Mouse (Mus musculus) frontal cortex, adult (tissue): ENCODE data around the gene Srsf12.

Experiments used
- ATAC-seq: cut with Nextera tagmentation; 2 replicates; pipeline ENCODE4 v1.9.2; 2017; ENCODE audit warnings: mild to moderate bottlenecking, moderate library complexity, mixed read lengths; ENCODE audit not compliant: low TSS enrichment

The Srsf12 gene

DNA sequence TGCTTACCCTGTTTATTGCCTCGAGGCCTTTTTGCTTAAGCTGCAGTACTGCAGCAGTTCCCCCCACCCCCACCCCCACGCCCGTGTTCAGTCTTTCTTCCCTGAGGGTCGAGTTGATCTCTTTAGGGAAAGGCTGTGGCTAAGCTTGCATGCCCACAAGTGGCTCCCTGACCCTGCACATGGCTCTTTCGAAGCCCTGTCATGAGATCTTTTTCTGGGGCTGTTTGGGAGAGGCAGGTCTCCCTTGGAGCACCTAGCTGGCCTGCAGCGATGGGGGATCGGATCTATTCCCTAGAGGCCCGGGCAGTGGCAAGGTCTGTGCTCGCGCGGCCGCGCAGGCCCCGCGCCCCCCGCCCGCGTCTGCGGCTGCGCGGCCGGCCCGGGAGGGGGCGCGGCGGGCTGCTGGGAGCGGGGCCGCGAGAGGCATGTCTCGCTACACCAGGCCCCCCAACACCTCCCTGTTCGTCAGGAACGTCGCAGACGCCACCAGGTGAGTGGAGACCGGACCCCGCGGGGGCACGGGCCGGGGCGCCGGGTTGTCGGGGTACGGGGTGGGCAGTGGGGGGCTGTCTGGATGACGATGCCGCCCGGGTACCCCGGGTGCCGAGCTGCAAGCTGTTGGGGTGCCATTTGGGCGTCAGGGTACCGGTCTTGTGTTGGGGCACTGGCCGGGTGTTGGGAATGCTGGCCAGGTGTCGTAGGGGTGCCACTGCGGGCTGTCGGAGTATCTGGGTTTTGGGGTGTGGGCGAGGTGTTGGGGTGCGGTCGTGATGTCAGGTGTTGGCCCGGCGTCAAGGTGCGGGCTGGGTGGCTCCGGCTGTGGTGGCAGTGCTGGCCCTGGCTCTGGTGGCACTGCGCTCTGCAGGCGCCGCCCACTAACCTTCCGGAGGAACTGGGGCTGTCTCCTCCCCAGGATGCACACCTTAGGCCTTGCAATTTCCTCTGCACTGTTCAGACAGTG is at the start of gene Srsf12:
TSS of gene Srsf12 (plus strand) at position 111 of the 961 bp plus-strand sequence.
- ATAC-seq: peak; percentile 93

DNA sequence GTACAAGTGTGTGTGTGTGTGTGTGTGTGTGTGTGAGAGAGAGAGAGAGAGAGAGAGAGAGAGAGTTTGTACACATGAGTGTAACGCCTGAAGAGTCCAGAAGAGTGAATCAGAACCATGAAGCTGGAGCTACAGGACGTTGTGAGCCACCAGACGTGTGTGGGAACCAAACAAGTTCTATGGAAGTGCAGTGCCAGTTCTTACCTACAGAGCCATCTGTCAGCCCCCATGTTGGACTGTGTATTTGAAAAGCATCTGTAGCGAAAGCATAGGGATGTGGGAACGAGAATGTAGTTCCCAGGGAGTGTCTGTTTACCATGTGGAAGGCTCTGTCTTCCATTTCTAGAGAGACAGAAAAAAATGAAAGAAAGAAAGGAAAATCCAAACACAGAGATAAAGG is 25.3 kb upstream of the Srsf12 start:
- peak; percentile 89 for ATAC-seq

DNA sequence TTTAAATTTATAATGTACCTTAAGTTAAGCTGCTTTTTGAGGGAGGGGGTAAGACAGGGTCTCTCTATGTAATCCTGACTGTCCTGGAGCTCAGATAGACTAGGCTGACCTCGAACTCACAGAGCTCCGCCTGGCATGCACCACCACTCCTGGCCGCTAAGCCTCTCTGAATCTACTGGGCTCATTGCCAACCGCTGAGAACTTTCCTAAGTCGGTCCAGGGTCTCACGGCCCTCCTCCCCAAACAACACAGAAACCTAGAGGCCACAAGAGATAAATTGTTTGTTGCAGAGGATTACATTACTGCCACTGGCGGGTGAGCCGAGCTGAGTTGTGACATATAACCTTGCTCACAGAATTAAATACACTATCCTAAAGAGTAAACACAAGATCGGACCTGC is 20.6 kb upstream of the Srsf12 start:
- no peak for ATAC-seq

DNA sequence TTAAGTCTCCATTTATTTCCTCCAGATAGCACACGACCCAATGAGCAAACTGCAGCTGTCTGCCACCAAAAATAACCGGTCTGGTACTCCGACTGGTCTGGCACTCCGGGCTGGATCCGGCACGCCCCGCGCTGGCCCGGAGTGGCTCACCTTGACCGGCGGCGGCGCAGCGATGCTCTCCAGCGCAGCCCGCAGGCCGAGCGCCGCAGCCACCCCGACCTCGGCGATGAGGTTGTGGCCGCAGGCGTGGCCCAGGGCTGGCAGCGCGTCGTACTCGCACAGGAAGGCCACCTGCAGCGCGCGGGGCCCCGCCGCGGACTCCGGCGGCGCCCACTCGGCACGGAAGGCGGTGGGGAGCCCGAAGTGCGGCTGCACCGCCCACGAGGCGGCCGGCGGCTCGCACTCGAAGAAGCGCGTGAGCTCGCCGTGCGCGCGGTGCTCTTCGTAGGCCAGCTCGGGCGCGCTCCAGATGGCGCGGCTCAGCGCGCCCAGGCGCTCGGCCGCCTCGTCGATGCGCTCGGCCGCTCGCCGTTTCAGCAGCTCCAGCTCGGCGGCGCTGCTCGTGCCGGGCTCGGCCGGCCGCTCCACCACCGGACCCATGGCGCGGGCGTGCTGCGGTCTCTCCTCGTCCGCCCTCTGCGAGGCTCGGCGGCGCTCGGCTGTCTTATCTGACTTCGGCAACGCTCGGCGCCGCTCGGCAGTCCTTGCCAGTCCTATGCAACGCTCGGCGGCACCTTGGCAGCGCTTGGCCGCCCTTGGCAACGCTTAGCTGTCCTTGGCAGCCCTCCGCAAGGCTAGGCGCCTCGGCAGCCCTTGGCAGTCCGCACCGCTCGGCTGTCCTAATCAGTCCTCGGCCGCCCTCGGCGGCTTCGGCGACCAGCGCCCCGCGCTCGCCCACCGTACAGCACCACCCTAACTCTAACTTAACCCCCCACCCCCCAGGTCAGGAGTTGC is 19.7 kb upstream of the Srsf12 start:
- peak; percentile 92 for ATAC-seq

DNA sequence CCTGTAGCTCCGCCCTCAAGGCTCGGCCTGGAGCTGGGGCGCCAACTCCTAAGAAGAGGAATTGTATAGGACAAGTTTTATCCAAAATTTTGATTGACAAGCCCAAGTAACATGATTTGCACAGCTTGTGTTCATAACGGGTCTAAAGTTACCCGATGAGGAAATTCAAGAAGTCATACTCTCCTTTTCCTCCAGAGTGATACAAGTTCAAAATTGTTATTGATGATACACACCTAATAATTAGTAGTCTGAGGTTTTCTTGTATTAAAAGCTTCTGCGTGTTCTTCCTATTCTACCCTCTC is 19.1 kb upstream of the Srsf12 start, which contains the start of gene Pm20d2:
TSS of gene Pm20d2 (minus strand) at position 3 of the 302 bp plus-strand sequence.
- ATAC-seq: no peak

DNA sequence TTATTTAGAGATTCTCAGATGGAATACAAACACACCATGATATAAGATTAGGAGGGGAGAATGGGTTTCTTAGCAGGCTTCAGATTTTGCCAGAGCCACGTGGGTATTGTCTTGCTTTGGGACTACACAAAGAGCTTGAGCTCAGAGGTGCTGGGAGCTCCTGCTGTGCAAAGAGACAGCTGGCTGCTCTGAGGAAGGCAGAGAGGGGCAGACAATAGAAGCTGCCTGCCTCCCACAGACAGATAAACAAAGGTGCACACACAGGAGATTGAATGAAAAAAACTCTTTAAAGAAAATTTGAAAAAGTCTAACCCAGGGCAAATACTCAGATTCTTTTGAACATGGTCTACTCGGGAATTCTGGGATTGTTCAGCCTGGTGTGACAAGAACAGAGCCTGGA is 10.7 kb upstream of the Srsf12 start:
- no peak for ATAC-seq

DNA sequence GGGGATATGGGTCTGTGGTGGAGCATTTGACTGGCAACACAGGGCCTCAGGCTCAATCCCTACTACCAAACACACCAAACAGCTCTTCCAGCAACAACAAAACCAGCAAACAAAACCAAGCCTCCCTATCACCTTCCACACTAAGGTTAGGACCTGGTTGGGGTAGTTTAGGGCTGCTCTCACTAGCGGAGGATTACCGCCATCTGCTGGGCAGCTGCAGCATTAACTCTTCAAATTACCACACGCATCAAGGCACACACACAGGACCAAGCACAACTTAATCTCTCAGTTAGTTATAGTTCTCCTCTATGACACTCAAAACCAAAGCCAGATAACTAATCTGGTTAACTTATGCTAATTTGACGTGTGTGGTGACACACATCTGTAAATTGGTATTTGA is 4.1 kb upstream of the Srsf12 start:
- peak; percentile 67 for ATAC-seq

DNA sequence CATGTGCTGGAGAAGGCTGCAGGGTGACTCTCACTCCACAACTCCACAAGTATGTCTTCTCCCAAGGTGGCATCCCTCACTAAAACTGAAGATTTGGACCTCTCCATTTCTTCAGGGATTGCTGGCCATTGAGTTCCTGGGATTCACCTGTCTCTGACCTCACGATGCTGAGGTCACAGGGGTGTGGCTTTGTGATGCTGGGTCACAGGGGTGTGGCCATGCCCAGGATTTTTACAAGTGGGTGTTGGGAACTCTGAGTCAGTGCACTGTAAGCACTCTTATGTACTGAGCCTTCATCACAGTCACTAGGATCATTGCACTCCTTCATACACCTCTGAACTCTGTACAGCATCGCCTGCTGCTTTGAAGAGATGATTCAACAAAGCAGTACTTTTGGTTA is 1.2 kb upstream of the Srsf12 start:
- ATAC-seq: no peak

DNA sequence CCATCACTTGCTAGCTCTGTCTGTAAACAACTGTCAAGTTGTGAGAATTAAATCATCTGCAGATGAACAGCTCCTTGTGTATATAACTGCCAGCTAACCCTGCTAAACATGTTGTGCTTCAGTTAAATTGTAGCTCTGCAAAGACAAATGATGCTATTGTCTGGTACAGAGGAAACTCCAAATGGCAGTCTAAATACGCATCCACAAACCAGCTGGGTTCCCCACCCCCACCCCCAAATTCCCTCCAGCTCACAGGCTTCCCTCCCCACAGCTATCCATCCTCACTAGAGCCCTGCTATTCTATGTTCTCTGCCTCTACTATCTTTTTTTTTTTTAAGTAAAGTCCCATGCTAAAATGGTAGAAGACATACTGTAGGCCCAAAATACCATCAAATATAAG is 13.1 kb downstream of the Srsf12 start:
- ATAC-seq: peak; percentile 62

DNA sequence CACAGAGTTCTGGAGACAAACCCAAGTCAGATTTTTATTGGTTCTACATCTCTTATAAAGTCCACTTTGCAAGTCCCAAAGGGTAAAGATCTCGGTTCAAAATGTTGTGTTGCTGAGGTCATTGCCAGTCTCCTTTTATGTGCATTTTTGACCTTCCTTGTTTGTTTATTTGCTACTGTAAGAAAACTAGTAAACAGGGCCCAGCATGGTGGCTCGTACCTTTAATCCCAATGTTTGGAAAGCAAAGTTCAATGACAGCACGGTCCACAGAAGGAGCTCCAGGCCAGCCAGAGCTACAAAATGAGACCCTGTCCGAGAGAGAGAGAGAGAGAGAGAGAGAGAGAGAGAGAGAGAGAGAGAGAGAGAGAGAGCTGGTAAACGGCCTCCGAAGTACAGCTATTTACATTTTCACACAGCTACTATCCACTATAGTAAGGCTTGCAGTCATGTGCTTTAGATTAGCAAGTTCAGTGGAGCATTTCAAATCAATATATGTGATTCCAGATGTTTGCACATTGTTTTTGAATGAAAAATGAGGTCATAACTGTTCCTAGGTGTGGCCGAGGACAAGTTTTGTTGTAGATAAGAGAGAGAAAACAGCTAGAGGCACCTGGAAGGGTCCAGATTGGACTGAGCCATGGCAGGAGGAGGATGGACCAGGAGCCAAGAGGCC is 15.3 kb downstream of the Srsf12 start:
- ATAC-seq: no peak

DNA sequence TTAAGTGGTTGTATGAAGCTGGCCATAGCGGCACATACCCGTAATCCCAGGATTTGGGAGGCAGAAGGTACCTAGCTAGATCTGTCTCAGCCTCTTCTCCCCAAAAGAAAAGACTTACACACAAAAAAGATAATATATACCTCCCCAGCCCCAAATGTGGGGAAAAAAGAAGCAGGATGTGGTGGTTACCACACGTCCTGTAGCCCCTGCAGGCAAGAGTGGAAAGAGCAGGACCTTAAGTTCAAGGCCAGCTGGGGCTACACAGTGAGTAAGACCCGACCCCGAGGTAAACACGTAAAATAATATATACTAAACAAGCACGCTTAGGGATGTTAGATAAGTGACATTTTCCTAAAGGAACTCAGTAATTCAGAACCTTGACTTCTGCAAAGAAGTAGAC is 18.4 kb downstream of the Srsf12 start:
- no peak for ATAC-seq

DNA sequence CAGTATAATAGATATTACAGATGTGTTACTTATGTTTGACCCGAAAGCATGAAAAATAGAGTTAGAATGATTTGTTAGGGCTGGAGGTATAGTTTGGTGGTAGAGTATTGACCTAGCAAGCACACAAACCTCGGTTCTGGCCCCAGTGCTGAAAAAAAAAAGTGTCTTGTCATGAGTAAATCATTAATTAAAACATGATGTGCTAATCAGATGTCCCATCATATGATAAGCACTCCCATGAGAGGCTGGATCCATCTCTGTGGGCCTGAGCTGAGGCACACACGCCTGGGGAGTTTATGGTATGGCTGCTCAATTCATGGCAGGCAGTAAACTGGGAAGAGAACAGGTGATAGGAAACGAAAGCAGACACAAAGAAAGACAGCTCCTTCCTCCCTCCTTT is 20.8 kb downstream of the Srsf12 start:
- no peak for ATAC-seq

DNA sequence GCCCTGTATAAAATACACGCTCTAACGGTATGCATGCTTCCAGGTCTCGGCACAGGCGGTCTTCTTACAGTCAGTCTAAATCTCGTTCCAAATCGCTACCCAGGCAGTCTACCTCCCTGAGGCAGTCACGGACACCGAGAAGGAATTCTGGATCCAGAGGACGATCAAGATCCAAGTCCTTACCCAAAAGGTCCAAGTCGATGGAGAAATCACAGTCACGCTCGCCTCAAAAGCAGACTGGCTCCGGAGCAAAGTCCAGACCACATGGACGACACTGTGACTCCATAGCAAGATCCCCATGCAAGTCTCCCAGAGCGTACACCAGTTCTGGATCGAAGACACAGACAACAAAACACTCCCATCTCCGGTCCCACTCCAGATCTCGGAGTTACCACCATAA is 22.1 kb downstream of the Srsf12 start:
- no peak for ATAC-seq

DNA sequence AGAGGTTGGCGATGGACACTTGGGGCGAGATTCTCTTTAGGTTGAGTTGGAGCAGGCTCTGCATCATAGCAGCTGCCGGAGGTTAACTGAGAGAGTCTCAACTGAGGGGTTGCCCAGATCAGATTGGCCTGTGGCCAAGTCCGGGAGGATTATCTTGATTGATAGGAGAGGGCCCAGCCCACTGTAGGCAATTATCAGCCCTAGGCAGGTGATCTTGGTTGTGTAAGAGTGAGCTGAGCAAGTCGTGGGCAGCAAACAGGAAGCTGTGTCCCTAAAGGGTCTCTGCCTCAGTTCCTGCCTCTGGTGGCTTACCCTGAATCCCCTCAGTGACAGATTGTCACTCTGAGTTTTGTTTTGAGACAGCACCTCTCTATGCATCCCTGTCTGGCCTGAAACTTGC is 33.7 kb downstream of the Srsf12 start:
- ATAC-seq: no peak

DNA sequence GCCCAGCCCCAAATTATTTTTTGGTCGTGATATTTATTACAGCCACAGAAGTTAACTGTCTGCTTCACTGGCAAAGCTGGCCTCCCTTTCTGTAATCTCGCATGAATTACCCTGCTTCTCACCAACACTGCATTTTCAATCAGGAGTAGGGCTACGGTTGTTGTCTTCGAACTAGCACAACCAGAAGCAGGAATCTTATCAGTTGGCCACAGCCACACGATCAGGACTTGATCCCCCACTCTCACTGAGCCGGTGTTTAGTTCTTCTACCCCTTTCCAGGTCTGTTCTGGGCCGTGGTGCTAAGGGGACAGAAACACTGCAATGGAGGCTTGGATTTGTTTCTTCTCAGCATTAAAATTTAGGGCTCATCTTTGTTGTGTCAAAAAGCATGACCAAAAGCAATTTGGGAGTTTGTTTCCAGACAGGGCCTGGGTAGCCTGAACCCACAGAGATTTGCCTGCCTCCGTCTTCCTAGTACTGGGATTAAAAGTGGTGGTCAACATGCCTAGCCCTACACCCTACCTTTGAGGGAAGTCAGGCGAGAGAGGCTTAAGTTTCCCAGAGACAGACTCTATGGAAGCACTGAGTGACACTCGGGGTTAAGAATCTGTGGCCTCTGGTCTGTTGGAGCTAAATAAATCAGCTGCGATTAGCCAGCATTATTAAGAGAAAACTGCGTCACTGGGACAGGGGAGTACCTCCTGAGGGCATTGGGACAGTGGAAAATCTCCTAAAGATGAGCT is 34.4 kb downstream of the Srsf12 start:
- ATAC-seq: no peak

DNA sequence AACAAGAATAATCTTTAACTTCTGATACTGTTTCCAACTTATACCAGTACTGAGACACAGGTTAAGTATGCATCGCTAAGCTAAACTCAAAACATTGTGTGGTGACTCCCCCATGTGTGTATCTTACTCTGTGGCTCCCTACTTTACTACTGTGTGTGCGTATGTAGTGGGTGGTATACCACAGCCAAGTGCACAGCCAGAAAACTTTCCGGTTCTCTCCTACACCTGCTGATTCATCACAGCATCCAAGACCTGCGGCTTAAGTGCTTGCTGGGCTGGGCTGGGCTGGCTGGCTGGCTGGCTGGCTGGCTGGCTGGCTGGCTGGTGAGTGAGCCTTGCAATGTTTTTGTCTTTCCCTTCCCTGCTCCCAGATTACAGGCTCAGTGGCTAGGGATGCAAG is 35.1 kb downstream of the Srsf12 start:
- ATAC-seq: no peak

DNA sequence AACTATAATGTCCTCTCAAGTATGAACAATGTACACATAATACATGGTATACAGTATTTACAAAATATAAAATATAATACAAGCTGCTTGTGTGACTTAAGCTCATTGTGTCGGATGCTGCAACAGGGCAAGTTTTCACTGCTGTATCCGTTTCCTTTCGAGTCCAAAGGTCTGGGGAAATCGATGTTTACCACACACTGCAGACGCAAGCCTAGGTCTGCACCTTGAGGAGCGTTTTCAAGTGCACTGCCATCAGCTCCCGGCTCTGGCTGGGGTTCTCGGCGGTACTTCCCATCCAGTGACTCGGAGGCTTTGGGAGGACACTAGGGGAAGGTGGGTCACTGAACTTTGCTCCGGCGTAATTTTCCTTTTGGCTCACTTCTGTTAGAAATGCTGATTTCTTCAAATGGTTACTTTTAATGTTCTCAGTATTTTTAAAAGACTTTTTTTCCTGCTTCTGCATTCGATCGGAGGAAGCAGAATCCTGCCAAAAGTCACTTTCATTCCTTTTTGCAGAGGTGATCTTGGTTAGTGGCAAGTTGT is 37.1 kb downstream of the Srsf12 start:
- ATAC-seq: no peak

DNA sequence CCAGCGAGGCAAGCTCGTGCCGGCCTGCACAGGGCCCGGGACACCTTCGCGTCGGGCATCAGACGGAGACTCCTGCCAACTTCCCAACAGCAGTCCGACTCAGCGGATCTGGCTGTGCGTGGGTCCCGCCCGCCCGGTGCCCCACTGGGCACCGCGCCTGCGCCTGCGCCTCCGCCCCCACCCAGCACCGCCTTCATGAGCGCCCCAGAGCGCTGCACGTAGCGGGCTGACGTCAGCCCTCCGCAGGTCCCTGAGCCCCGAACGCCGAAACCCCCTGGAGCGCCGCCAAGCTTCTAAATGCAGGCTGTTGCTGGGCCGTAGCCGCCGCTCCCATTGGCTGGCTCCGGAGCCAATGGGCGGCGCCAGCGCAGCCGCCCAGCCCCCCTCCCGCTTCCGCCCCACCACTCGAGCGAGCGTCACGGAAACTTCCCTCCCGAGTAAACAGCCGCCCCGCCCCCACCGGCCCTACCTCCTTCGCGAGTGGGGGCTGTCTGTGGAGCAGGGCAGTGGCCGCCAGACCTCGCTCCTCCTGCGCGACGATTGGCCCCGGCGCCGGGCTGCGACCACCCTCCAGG is 38.8 kb downstream of the Srsf12 start:
- peak; percentile 78 for ATAC-seq

DNA sequence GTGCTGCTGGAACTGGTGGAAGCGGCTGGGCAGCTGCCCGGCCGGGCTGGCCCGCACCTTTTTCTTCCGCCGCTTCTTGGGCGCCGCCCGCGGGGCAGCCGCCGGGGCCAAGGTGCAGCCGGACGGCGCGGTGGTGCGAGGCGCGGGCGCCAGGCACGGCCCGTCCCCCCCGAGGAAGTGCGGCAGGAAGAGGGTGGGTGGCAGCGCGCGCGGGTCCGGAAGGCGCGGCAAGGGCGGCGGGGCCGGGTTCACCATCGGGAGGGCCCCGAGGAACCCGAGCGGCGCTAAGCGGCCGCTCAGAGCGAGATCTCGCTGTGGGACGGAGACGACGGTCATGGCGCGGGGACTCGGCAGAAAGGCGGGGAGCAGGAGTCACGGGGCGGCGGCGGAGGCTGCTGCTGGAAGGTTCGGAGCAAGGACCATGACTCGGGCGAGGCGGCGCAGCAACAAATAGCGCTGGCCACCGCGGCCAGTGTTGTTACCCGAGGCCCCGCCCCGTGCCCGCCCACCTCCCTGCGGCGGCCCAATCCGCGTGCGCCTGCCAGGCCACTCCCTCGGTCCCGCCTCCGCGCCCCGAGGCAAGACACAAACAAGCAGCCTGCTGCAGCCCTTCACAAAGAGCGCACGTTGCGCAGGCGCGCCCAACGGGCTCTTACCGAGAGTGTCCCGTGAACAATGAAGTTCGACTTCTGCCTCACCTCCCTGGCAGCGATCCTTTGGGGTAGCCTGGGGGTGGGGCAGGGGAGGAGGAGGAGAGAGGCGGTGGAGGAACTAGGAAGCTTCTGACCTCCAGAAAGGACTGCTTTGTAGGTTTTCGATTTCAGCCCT is 39.5 kb downstream of the Srsf12 start:
- ATAC-seq: peak; percentile 82

DNA sequence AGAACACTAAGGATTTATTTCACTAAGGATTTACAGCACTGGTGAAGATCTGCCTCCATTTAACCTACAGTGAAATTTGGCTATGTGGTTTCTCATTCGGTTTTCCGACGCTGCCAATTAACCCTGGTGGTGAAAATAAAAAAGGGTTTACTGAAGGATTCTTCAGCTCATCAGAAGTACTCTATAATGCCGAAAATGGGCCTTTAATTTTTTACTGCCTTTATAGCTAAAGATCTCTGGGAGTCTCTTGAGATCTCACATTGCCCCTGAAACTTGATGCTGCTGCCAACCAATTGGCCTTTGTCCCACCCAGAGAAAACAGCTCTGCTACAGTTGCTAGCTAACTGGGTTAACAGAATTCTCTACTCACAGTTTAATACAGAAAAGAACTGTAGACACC is 40.1 kb downstream of the Srsf12 start:
- no peak for ATAC-seq
